Mouse (Mus musculus): Measurements from ENCODE around the gene Ssc4d. TPM values are rescaled to one million over a fixed set of nuclear protein-coding genes. Genes with fewer than 3 reads are reported as not detected.
A peak's percentile ranks its signal among the peaks of the same experiment; 100 is the strongest.

Ssc4d gene
- 1.7 and 3.7 TPM in 2 replicates for polyA plus RNA-seq (2016; fragmentation: Nextera tagmentation; extraction: Ambion mirVana)

DNA sequence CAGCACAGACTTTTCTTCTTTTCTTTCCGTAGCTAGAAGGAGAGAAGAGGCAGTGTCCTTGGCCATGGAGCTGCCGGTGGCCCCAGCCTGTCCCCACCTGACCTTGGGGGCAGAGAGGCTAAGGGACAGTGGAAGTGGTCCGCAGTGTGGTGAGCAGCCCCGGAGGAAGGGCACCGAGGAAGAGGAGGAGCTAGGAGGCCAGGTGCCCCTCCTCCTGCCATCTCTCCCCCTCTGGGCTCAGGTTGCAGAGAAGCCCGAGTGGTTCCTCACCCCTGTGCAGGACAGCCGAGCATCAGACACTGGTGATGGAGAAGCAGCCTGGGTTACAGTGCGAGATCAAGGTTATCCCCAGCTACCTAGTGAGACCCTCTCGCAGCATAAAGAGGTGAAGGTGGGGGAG, at the start of gene Ssc4d:
Gene Ssc4d (minus strand): TSS at position 167 of the 400 bp plus-strand sequence.
- H3K27ac ChIP-seq: no peak within 1 kb of the TSS
- H3K4me3 ChIP-seq: no peak within 1 kb of the TSS; the same call in 1 of the 2 replicates
- H3K4me2 ChIP-seq (replicated peaks): no peak within 1 kb of the TSS; the same call in 1 of the 2 replicates
- H3K4me1 ChIP-seq: no peaks in the 10 kb centered on the region; the same call in 1 of the 2 replicates
- H3K9me3 ChIP-seq (replicated peaks): no peaks in the 10 kb centered on the region
- H3K36me3 ChIP-seq: no peaks in the 10 kb centered on the region
- no peaks in the 10 kb centered on the region for H3K27me3 ChIP-seq
- ATAC-seq (ENCODE audit: low FRiP score): no peak
- H3K9ac ChIP-seq: peak within 1 kb of the TSS; percentile 27; the same call in 1 of the 2 replicates
- WGBS: 25% methylated on average over 9 of the region's 9 CpGs

- 25% methylated on average over 1 of the region's 1 CpGs for WGBS
These were observed 45.6 kb upstream of the Ssc4d start for GRCm38 (mm10) chr5:136019907-136020306.

DNA sequence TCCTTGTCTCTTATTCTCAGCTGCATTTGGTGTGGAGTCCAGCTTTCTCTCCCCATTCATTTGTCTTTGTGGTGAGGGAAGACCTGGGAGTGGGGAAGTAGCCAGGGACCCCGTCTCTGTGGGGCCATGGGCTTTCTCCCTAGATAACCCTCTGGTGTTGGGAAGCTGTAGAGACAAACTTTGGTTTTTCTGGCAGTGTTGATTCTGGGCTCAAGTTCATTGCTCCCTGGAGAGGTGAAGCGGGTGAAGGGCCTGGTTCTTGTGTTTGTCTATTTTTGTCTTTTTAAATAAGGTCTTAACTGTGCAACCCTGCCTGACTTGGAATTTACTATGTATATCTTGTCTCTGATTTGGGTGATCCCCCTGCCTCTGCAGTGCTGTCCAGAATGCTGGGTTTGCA, 44.4 kb upstream of the Ssc4d start:
- Histone ChIP-seq H3K4me1 (peaks cover 12% of the 10 kb centered on the region; the same call in 1 of the 2 replicates), H3K9ac (no peak overlapping the region), H3K4me2 (replicated peaks) (no peak overlapping the region), H3K36me3 (peaks cover 22% of the 10 kb centered on the region), H3K4me3 (no peak overlapping the region), H3K27ac (no peak overlapping the region), H3K9me3 (replicated peaks) (no peaks in the 10 kb centered on the region), H3K27me3 (no peaks in the 10 kb centered on the region)
- ATAC-seq (ENCODE audit: low FRiP score): no peak
- WGBS: 87% methylated on average over 2 of the region's 2 CpGs

More at GRCm38 (mm10) chr5:136019907-136020306, 45.6 kb upstream of the Ssc4d start:
- no peak overlapping the region for H3K4me2 ChIP-seq (replicated peaks)
- H3K4me3 ChIP-seq: no peak overlapping the region
- peaks cover 10% of the 10 kb centered on the region; the same call in 1 of the 2 replicates for H3K4me1 ChIP-seq
- H3K9me3 ChIP-seq (replicated peaks): no peaks in the 10 kb centered on the region
- no peak overlapping the region for H3K27ac ChIP-seq
- no peak for ATAC-seq (ENCODE audit: low FRiP score)
- H3K27me3 ChIP-seq: no peaks in the 10 kb centered on the region
- 0 out of 2 replicates have a peak overlapping the region, but pooled peaks have one; percentile 23 for H3K9ac ChIP-seq
- peaks cover 19% of the 10 kb centered on the region for H3K36me3 ChIP-seq

GRCm38 (mm10) chr5:136017262-136017661, 42.9 kb upstream of the Ssc4d start:
- H3K27ac ChIP-seq: no peak overlapping the region
- no peak for ATAC-seq (ENCODE audit: low FRiP score)
- no peaks in the 10 kb centered on the region for H3K9me3 ChIP-seq (replicated peaks)
- peaks cover 33% of the 10 kb centered on the region for H3K36me3 ChIP-seq
- no peaks in the 10 kb centered on the region for H3K27me3 ChIP-seq
- no peak overlapping the region for H3K9ac ChIP-seq
- H3K4me1 ChIP-seq: peaks cover 12% of the 10 kb centered on the region; the same call in 1 of the 2 replicates
- no peak overlapping the region for H3K4me2 ChIP-seq (replicated peaks)
- WGBS: 89% methylated on average over 6 of the region's 6 CpGs
- H3K4me3 ChIP-seq: no peak overlapping the region

- Histone ChIP-seq H3K4me1 (peaks cover 12% of the 10 kb centered on the region; the same call in 1 of the 2 replicates), H3K27me3 (no peaks in the 10 kb centered on the region), H3K4me2 (replicated peaks) (no peak overlapping the region), H3K9ac (0 out of 2 replicates have a peak overlapping the region, but pooled peaks have one; percentile 33), H3K36me3 (peaks cover 35% of the 10 kb centered on the region), H3K9me3 (replicated peaks) (no peaks in the 10 kb centered on the region), H3K27ac (0 out of 2 replicates have a peak overlapping the region, but pooled peaks have one; percentile 1), H3K4me3 (no peak overlapping the region)
- no peak for ATAC-seq (ENCODE audit: low FRiP score)
- WGBS: 84% methylated on average over 10 of the region's 10 CpGs
These were observed 41.9 kb upstream of the Ssc4d start for GRCm38 (mm10) chr5:136016014-136016876.

DNA sequence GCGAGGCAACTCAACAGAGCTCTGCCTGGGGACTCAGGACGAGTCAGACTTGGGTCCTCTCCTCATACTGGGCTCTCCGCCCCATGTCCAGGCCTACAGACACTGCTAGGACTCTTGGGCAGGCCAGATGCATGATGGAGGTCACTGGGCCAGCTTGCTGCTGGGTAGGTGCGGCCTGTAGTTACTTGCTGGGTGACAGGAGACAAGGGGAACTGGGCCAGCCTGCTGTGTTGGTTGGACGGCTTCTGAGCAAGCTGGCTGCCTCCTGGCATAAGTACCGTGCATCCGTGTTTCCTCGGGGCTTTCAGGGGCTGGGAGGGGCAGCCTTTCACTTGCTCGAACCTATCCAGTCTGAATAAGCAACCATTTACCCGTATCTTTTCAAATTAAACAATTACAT, 41.3 kb upstream of the Ssc4d start:
- no peak for ATAC-seq (ENCODE audit: low FRiP score)
- Histone ChIP-seq H3K9ac (peak overlapping the region; percentile 10; the same call in 1 of the 2 replicates), H3K4me1 (peaks cover 12% of the 10 kb centered on the region; the same call in 1 of the 2 replicates), H3K4me3 (no peak overlapping the region), H3K36me3 (peaks cover 40% of the 10 kb centered on the region), H3K9me3 (replicated peaks) (no peaks in the 10 kb centered on the region), H3K4me2 (replicated peaks) (no peak overlapping the region), H3K27me3 (no peaks in the 10 kb centered on the region), H3K27ac (no peak overlapping the region)
- 82% methylated on average over 10 of the region's 10 CpGs for WGBS

GRCm38 (mm10) chr5:136014877-136015276, 40.5 kb upstream of the Ssc4d start:
- Histone ChIP-seq H3K9ac (no peak overlapping the region), H3K27ac (no peak overlapping the region), H3K36me3 (peaks cover 40% of the 10 kb centered on the region), H3K27me3 (no peaks in the 10 kb centered on the region), H3K9me3 (replicated peaks) (no peaks in the 10 kb centered on the region), H3K4me1 (peaks cover 12% of the 10 kb centered on the region; the same call in 1 of the 2 replicates), H3K4me3 (no peak overlapping the region), H3K4me2 (replicated peaks) (no peak overlapping the region)
- no peak for ATAC-seq (ENCODE audit: low FRiP score)
- 86% methylated on average over 10 of the region's 10 CpGs for WGBS

- Histone ChIP-seq H3K27ac (no peak overlapping the region), H3K4me2 (replicated peaks) (no peak overlapping the region), H3K9me3 (replicated peaks) (no peaks in the 10 kb centered on the region), H3K4me3 (no peak overlapping the region), H3K36me3 (peaks cover 29% of the 10 kb centered on the region), H3K4me1 (no peaks in the 10 kb centered on the region; the same call in 1 of the 2 replicates), H3K9ac (no peak overlapping the region), H3K27me3 (no peaks in the 10 kb centered on the region)
- WGBS: 81% methylated on average over 7 of the region's 7 CpGs
- no peak for ATAC-seq (ENCODE audit: low FRiP score)
These were observed 33.4 kb upstream of the Ssc4d start for GRCm38 (mm10) chr5:136007745-136008144.

DNA sequence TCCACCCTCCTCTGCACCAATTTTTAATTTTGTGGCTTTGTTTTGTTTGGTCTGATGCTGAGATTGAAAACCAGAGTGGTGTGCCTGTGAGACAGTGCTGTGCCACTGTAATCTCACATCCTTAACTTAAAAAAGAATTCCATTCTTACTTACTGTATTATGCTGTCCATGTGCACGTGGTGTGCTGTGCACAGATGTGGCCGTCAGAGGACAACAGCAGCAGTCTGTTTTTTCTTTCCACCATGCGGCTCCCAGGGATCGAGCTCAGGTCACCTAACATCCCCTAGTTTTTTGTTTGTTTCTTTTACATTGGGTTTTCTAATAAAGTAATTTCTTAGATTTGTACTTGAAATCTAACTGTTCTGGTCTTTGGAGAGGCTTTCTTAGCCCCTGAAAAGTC, 30.2 kb upstream of the Ssc4d start:
- WGBS: 78% methylated on average over 4 of the region's 4 CpGs
- Histone ChIP-seq H3K36me3 (peaks cover 17% of the 10 kb centered on the region; the same call in 1 of the 2 replicates), H3K4me2 (replicated peaks) (no peak overlapping the region), H3K27me3 (no peaks in the 10 kb centered on the region), H3K9ac (no peak overlapping the region), H3K4me3 (no peak overlapping the region), H3K9me3 (replicated peaks) (no peaks in the 10 kb centered on the region), H3K4me1 (no peaks in the 10 kb centered on the region; the same call in 1 of the 2 replicates), H3K27ac (no peak overlapping the region)
- no peak for ATAC-seq (ENCODE audit: low FRiP score)

- no peaks in the 10 kb centered on the region for H3K9me3 ChIP-seq (replicated peaks)
- H3K9ac ChIP-seq: no peak overlapping the region
- H3K27me3 ChIP-seq: no peaks in the 10 kb centered on the region
- H3K4me1 ChIP-seq: no peaks in the 10 kb centered on the region; the same call in 1 of the 2 replicates
- no peak overlapping the region for H3K27ac ChIP-seq
- peaks cover 35% of the 10 kb centered on the region for H3K36me3 ChIP-seq
- 46% methylated on average over 3 of the region's 3 CpGs for WGBS
- no peak for ATAC-seq (ENCODE audit: low FRiP score)
- H3K4me2 ChIP-seq (replicated peaks): no peak overlapping the region
- H3K4me3 ChIP-seq: no peak overlapping the region
These were observed 28.4 kb upstream of the Ssc4d start for GRCm38 (mm10) chr5:136002751-136003151.

GRCm38 (mm10) chr5:136002325-136002724, 28.0 kb upstream of the Ssc4d start:
- H3K36me3 ChIP-seq: peaks cover 39% of the 10 kb centered on the region
- no peaks in the 10 kb centered on the region for H3K9me3 ChIP-seq (replicated peaks)
- H3K4me2 ChIP-seq (replicated peaks): no peak overlapping the region
- no peak for ATAC-seq (ENCODE audit: low FRiP score)
- no peak overlapping the region for H3K9ac ChIP-seq
- H3K27ac ChIP-seq: no peak overlapping the region
- 76% methylated on average over 2 of the region's 2 CpGs for WGBS
- no peaks in the 10 kb centered on the region; the same call in 1 of the 2 replicates for H3K4me1 ChIP-seq
- H3K4me3 ChIP-seq: no peak overlapping the region
- no peaks in the 10 kb centered on the region for H3K27me3 ChIP-seq

- no peak overlapping the region for H3K4me2 ChIP-seq (replicated peaks)
- H3K4me1 ChIP-seq: peaks cover 2% of the 10 kb centered on the region
- H3K4me3 ChIP-seq: no peak overlapping the region
- peaks cover 48% of the 10 kb centered on the region for H3K36me3 ChIP-seq
- H3K9ac ChIP-seq: no peak overlapping the region
- ATAC-seq (ENCODE audit: low FRiP score): no peak
- no peak overlapping the region for H3K27ac ChIP-seq
- H3K9me3 ChIP-seq (replicated peaks): no peaks in the 10 kb centered on the region
- no peaks in the 10 kb centered on the region for H3K27me3 ChIP-seq
- WGBS: 92% methylated on average over 6 of the region's 6 CpGs
These were observed 26.9 kb upstream of the Ssc4d start for GRCm38 (mm10) chr5:136001222-136001621.

Data from hindbrain, embryonic 12.5 days (tissue).